Mouse (Mus musculus) midbrain, embryonic 16.5 days (tissue): ENCODE data around the gene Ccdc184. TPM values are rescaled to one million over a fixed set of nuclear protein-coding genes. Genes with fewer than 3 reads are reported as not detected.

Experiments used
- ATAC-seq: fragments of 200-750 bp; cut with Nextera tagmentation; 2 replicates; pipeline ENCODE4 v1.8.0; 2017; ENCODE audit warnings: moderate TSS enrichment
- H3K27ac ChIP-seq: fragments of 300-500 bp; sonication (generic); 2 replicates; pipeline ENCODE4 v1.5.1; 2014; ENCODE audit warnings: mild to moderate bottlenecking, low read length, mixed read lengths
- H3K27me3 ChIP-seq: fragments of 300-500 bp; sonication (generic); 2 replicates; pipeline ENCODE4 v1.6.1; 2014; ENCODE audit warnings: low read depth, low read length, mixed read lengths; ENCODE audit not compliant: control insufficient read depth, insufficient read depth
- H3K36me3 ChIP-seq: fragments of 300-500 bp; sonication (generic); 2 replicates; pipeline ENCODE4 v1.6.1; 2014; ENCODE audit warnings: mild to moderate bottlenecking, low read length, moderate library complexity, mixed read lengths; ENCODE audit not compliant: control insufficient read depth, insufficient read depth
- H3K4me1 ChIP-seq: fragments of 300-500 bp; sonication (generic); 2 replicates; pipeline ENCODE4 v1.6.1; 2014; ENCODE audit warnings: mild to moderate bottlenecking, low read length, mixed read lengths; ENCODE audit not compliant: control insufficient read depth, insufficient read depth
- H3K4me2 ChIP-seq: fragments of 300-500 bp; sonication (generic); 2 replicates; pipeline ENCODE4 v1.6.1; 2014; ENCODE audit warnings: mild to moderate bottlenecking, low read length, mixed read lengths
- H3K4me3 ChIP-seq: fragments of 300-500 bp; sonication (generic); 2 replicates; pipeline ENCODE4 v1.5.1; 2014; ENCODE audit warnings: low read depth, mild to moderate bottlenecking, low read length, moderate library complexity, mixed read lengths
- H3K9ac ChIP-seq: fragments of 300-500 bp; sonication (generic); 2 replicates; pipeline ENCODE4 v1.6.1; 2014; ENCODE audit warnings: low read depth, low read length, mixed read lengths
- H3K9me3 ChIP-seq: fragments of 300-500 bp; sonication (generic); replicated peaks from 2 replicates; pipeline ENCODE4 v1.6.1; 2014; ENCODE audit warnings: mild to moderate bottlenecking, low read length, mixed read lengths; ENCODE audit not compliant: control insufficient read depth, poor library complexity, severe bottlenecking
- WGBS: fragments of 180-500 bp; shearing (Covaris S2); extraction: QIAGEN DNeasy Blood & Tissue Kit; methylation state at CpG from one replicate; pipeline ENCODE4 v1.1.7; 2014; 5-methylcytosine and 5-hydroxymethylcytosine counted together
- polyA plus RNA-seq: library from polyadenylated mRNA; unstranded; fragments of >200 nt; fragmentation: Nextera tagmentation; extraction: Ambion mirVana; gene quantifications from 2 replicates; pipeline ENCODE4 v1.2.1, GENCODE M21; 2015

The Ccdc184 gene
- polyA plus RNA-seq, 1 experiment from 2014 or later, result 146 TPM

GRCm38 (mm10) chr15:98152916-98153315 is 14.0 kb upstream of the Ccdc184 start:
- H3K4me2 ChIP-seq, result no peak overlapping the region
- WGBS, result 43% methylated on average over 7 of the region's 7 CpGs
- H3K4me1 ChIP-seq, result no peaks in the 10 kb centered on the region
- H3K36me3 ChIP-seq, result no peaks in the 10 kb centered on the region
- no peaks in the 10 kb centered on the region for H3K27me3 ChIP-seq
- no peak overlapping the region for H3K9ac ChIP-seq
- no peak overlapping the region; the same call in 1 of the 2 replicates for H3K27ac ChIP-seq
- no peaks in the 10 kb centered on the region for H3K9me3 ChIP-seq
- H3K4me3 ChIP-seq, result no peak overlapping the region
- no peak for ATAC-seq

GRCm38 (mm10) chr15:98153625-98154024 is 13.3 kb upstream of the Ccdc184 start:
- no peak for ATAC-seq
- 38% methylated on average over 3 of the region's 3 CpGs for WGBS
- no peaks in the 10 kb centered on the region for H3K4me1 ChIP-seq
- no peak overlapping the region for H3K9ac ChIP-seq
- H3K27me3 ChIP-seq, result no peaks in the 10 kb centered on the region
- no peak overlapping the region for H3K4me3 ChIP-seq
- no peak overlapping the region for H3K27ac ChIP-seq
- H3K36me3 ChIP-seq, result no peaks in the 10 kb centered on the region
- H3K4me2 ChIP-seq, result no peak overlapping the region
- H3K9me3 ChIP-seq, result no peaks in the 10 kb centered on the region

- Histone ChIP-seq H3K9ac (no peak overlapping the region), H3K27me3 (no peaks in the 10 kb centered on the region), H3K9me3 (no peaks in the 10 kb centered on the region), H3K27ac (no peak overlapping the region), H3K36me3 (no peaks in the 10 kb centered on the region), H3K4me1 (no peaks in the 10 kb centered on the region), H3K4me2 (no peak overlapping the region), H3K4me3 (no peak overlapping the region)
- ATAC-seq, result no peak
- 63% methylated on average over 4 of the region's 4 CpGs for WGBS
Observed at GRCm38 (mm10) chr15:98154146-98154545, 12.8 kb upstream of the Ccdc184 start.

DNA sequence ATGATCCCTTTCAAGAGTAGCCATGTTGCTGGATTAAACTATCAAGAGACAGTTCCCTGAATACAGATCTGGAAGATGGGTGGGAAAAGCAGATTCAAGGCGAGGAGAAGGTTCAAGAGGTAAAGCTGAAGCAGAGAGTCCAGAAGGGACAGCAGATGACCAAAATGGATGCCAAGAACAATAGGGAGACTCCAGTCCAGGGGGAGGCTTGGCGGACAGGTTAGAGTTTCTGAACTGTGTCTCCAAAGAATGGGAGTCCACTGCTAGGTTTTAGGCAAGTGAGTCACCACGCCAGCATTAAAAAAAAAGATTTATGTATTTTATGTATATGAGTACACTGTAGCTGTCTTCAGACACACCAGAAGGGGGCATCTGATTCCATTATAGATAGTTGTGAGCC is 12.3 kb upstream of the Ccdc184 start:
- Histone ChIP-seq H3K9me3 (no peaks in the 10 kb centered on the region), H3K36me3 (no peaks in the 10 kb centered on the region), H3K27me3 (no peaks in the 10 kb centered on the region), H3K27ac (no peak overlapping the region), H3K4me1 (no peaks in the 10 kb centered on the region), H3K4me3 (no peak overlapping the region), H3K4me2 (no peak overlapping the region), H3K9ac (no peak overlapping the region)
- ATAC-seq, result no peak
- WGBS, result 81% methylated on average over 3 of the region's 3 CpGs

- H3K9me3 ChIP-seq, result no peaks in the 10 kb centered on the region
- no peak overlapping the region for H3K4me3 ChIP-seq
- no peaks in the 10 kb centered on the region for H3K4me1 ChIP-seq
- H3K36me3 ChIP-seq, result no peaks in the 10 kb centered on the region
- ATAC-seq, result no peak
- no peak overlapping the region for H3K4me2 ChIP-seq
- 89% methylated on average over 5 of the region's 5 CpGs for WGBS
- no peak overlapping the region for H3K27ac ChIP-seq
- no peak overlapping the region for H3K9ac ChIP-seq
- no peaks in the 10 kb centered on the region for H3K27me3 ChIP-seq
Observed at GRCm38 (mm10) chr15:98155272-98155671, 11.7 kb upstream of the Ccdc184 start.

- Histone ChIP-seq H3K4me1 (no peaks in the 10 kb centered on the region), H3K4me3 (no peak overlapping the region), H3K9ac (no peak overlapping the region), H3K36me3 (no peaks in the 10 kb centered on the region), H3K4me2 (no peak overlapping the region), H3K27me3 (no peaks in the 10 kb centered on the region), H3K27ac (no peak overlapping the region), H3K9me3 (no peaks in the 10 kb centered on the region)
- WGBS, result 84% methylated on average over 4 of the region's 4 CpGs
- no peak for ATAC-seq
Observed at GRCm38 (mm10) chr15:98155944-98156343, 11.0 kb upstream of the Ccdc184 start.

- Histone ChIP-seq H3K27ac (no peak overlapping the region), H3K9ac (no peak overlapping the region), H3K4me2 (no peak overlapping the region), H3K27me3 (no peaks in the 10 kb centered on the region), H3K9me3 (no peaks in the 10 kb centered on the region), H3K4me1 (no peaks in the 10 kb centered on the region), H3K36me3 (no peaks in the 10 kb centered on the region), H3K4me3 (no peak overlapping the region)
- WGBS, result 87% methylated on average over 1 of the region's 1 CpGs
- ATAC-seq, result no peak
Observed at GRCm38 (mm10) chr15:98157253-98157652, 9.7 kb upstream of the Ccdc184 start.

DNA sequence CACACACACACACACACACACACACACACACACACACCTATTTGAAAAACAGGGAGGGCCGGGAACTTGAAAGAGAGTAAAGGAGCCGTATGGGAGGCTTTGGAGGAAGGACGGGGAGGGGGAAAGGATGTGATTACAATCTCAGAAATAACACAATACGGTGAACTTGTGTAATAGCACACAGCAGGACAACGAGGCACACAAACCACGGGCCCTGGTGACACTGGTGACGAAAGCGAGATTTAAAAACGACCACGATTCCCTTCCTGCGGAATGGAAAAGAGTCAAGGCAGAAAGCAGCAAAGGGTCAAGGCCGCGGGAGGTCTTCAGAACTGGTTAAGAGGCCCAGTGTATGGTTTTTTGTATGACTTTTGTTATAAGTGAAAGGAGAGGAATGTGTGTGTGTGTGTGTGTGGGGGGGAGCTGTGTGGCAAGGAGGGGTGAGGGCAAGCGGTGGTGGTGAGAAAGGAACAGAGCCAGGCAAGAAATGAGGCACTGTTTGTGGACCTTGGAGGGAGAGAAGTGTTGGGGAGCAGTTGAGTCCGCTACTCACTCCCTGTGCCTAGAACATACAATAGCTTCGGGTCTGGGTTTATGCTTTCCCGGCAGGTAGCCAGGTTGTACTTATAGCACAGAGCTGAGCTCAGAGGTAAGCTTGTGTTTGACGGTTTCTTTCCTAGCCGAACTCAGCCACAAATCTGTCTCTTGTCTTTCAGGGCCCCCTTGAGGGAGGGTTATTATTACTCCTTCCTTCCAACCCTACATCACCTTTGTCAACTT is 5.7 kb upstream of the Ccdc184 start:
- Histone ChIP-seq H3K9me3 (no peaks in the 10 kb centered on the region), H3K4me3 (no peak overlapping the region), H3K27ac (no peak overlapping the region), H3K27me3 (peaks cover 3% of the 10 kb centered on the region; the same call in 1 of the 2 replicates), H3K4me2 (no peak overlapping the region), H3K36me3 (no peaks in the 10 kb centered on the region), H3K9ac (no peak overlapping the region), H3K4me1 (no peaks in the 10 kb centered on the region)
- no peak for ATAC-seq
- WGBS, result 51% methylated on average over 19 of the region's 19 CpGs

GRCm38 (mm10) chr15:98162561-98162960 is 4.4 kb upstream of the Ccdc184 start:
- H3K4me1 ChIP-seq, result peaks cover 7% of the 10 kb centered on the region; the same call in 1 of the 2 replicates
- 73% methylated on average over 4 of the region's 4 CpGs for WGBS
- no peaks in the 10 kb centered on the region for H3K36me3 ChIP-seq
- H3K9ac ChIP-seq, result no peak overlapping the region
- no peak overlapping the region for H3K4me3 ChIP-seq
- H3K27ac ChIP-seq, result no peak overlapping the region
- ATAC-seq, result no peak
- peaks cover 3% of the 10 kb centered on the region; the same call in 1 of the 2 replicates for H3K27me3 ChIP-seq
- H3K4me2 ChIP-seq, result no peak overlapping the region
- H3K9me3 ChIP-seq, result no peaks in the 10 kb centered on the region
